Mouse (Mus musculus) forebrain, embryonic 12.5 days (tissue): ENCODE measurements around the gene Rnase12. TPM values are rescaled to one million over a fixed set of nuclear protein-coding genes. Genes with fewer than 3 reads are reported as not detected.
"Not testable (repeated sequence)": the region's sequence is repeated elsewhere in the genome, so short reads cannot be mapped to it uniquely, and the experiment has no call there.

Experiments used
- ATAC-seq: fragments of 200-750 bp; cut with Nextera tagmentation; 2 replicates; pipeline ENCODE4 v1.8.0; 2017; ENCODE audit warnings: moderate TSS enrichment; ENCODE audit not compliant: low FRiP score
- H3K27ac ChIP-seq: fragments of 300-500 bp; sonication (generic); 2 replicates; pipeline ENCODE4 v1.5.1; 2016; ENCODE audit warnings: mild to moderate bottlenecking
- H3K27me3 ChIP-seq: fragments of 300-500 bp; sonication (generic); 2 replicates; pipeline ENCODE4 v1.6.1; 2016; ENCODE audit warnings: mild to moderate bottlenecking
- H3K36me3 ChIP-seq: fragments of 300-500 bp; sonication (generic); replicated peaks from 2 replicates; pipeline ENCODE4 v1.6.1; 2016; ENCODE audit warnings: mild to moderate bottlenecking
- H3K4me1 ChIP-seq: fragments of 300-500 bp; sonication (generic); 2 replicates; pipeline ENCODE4 v1.6.1; 2016
- H3K4me2 ChIP-seq: fragments of 300-500 bp; sonication (generic); 2 replicates; pipeline ENCODE4 v1.6.1; 2016; ENCODE audit warnings: mild to moderate bottlenecking, moderate library complexity
- H3K4me3 ChIP-seq: fragments of 300-500 bp; sonication (generic); replicated peaks from 2 replicates; pipeline ENCODE4 v1.5.1; 2016; ENCODE audit warnings: mild to moderate bottlenecking
- H3K9ac ChIP-seq: fragments of 300-500 bp; sonication (generic); 2 replicates; pipeline ENCODE4 v1.6.1; 2016; ENCODE audit warnings: mild to moderate bottlenecking
- H3K9me3 ChIP-seq: fragments of 300-500 bp; sonication (generic); 2 replicates; pipeline ENCODE4 v1.6.1; 2016
- WGBS: fragments of 180-500 bp; shearing (Covaris S2); methylation state at CpG from one replicate; pipeline ENCODE4 v1.1.7; 2016; 5-methylcytosine and 5-hydroxymethylcytosine counted together
- polyA plus RNA-seq: library from polyadenylated mRNA; unstranded; fragments of >200 nt; fragmentation: Nextera tagmentation; extraction: Ambion mirVana; gene quantifications from 2 replicates; pipeline ENCODE4 v1.2.1, GENCODE M21; 2016

Gene Rnase12
- not detected in 2 replicates for polyA plus RNA-seq

DNA sequence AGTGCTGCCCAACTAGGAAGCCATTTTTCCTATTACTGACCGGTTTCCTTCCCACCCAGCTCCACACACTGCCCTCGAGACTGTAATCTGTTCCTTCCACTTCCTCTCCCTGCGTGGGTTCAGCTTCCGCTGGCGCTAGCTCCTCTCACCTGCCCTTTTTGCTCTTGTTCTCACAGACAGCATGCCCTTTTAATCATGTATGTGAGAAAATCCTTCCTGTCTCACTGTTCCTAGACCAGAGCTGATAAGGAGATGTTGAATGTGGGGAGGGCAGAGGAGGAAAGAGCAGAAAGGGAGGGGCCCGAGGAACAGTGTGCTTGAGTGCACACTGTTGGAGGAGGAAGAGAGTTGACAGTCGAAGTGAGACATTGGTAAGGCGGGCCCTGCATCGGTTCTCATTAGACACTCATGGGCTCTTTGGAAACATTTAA is at the start of gene Rnase12:
Gene Rnase12, minus strand, starts transcription at position 261 of the 431 bp plus-strand sequence.
- Histone ChIP-seq H3K4me1 (peaks cover 14% of the 10 kb centered on the region), H3K36me3 (no peaks in the 10 kb centered on the region), H3K27me3 (peaks cover 30% of the 10 kb centered on the region), H3K9me3 (no peaks in the 10 kb centered on the region), H3K4me2 (no peak within 1 kb of the TSS), H3K9ac (no peak within 1 kb of the TSS), H3K4me3 (no peak within 1 kb of the TSS), H3K27ac (no peak within 1 kb of the TSS)
- 73% methylated on average over 9 of the region's 9 CpGs for WGBS
- ATAC-seq, result no peak

DNA sequence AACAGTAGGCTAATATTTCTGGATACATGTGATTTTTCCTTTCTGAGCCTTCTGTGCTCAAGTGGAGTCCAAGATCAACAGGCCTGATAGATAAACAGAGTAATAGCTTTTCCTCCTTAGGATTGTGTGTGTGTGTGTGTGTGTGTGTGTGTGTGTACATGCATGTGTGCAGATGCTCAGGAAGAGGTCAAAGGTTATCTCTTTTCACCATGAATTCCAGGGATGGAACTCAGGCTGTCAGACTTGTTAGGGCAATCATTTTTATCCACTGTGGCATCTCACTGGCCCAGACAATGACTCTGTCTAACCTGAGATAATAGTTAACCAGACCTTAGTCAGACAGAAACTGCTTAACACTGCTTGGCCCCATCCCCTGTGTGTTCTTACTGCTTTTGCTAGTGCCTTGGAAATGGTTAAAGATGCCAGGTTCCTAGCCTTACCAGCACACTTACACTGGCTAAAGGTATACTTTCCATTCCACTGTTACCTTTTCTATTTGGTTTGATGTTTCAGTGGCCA is 49.0 kb upstream of the Rnase12 start:
- no peak overlapping the region for H3K9ac ChIP-seq
- H3K4me3 ChIP-seq, result no peak overlapping the region
- ATAC-seq, result no peak

DNA sequence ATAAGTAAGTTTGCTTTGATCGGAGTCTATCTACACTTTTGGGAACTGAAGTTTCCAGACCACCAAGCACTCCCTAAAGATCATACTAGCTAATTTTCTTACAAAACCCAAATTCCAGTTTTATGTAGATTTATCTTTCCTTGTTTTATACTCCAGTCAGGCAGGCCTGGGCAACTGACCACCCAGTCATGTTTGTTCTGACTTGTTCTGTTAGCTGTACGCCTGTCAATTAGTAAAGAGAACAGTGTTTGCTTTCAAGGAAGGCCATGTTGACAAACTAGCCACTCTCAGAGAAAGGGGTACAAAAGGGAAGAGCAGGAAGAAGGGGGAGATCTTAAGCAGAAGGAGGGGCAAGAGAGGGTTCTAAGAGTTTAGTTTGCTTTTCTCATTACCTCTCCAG is 46.9 kb upstream of the Rnase12 start:
- H3K4me3 ChIP-seq, result no peak overlapping the region
- H3K4me2 ChIP-seq, result no peak overlapping the region
- H3K9me3 ChIP-seq, result no peaks in the 10 kb centered on the region
- no peaks in the 10 kb centered on the region for H3K36me3 ChIP-seq
- no peaks in the 10 kb centered on the region for H3K4me1 ChIP-seq
- no peak overlapping the region for H3K27ac ChIP-seq
- no peaks in the 10 kb centered on the region for H3K27me3 ChIP-seq
- H3K9ac ChIP-seq, result no peak overlapping the region
- 83% methylated on average over 2 of the region's 2 CpGs for WGBS
- ATAC-seq, result no peak

More for the DNA sequence above, 49.0 kb upstream of the Rnase12 start:
- Histone ChIP-seq H3K27me3 (no peaks in the 10 kb centered on the region), H3K4me1 (no peaks in the 10 kb centered on the region), H3K36me3 (no peaks in the 10 kb centered on the region), H3K27ac (no peak overlapping the region), H3K9me3 (no peaks in the 10 kb centered on the region; the same call in 1 of the 2 replicates), H3K4me2 (no peak overlapping the region)

DNA sequence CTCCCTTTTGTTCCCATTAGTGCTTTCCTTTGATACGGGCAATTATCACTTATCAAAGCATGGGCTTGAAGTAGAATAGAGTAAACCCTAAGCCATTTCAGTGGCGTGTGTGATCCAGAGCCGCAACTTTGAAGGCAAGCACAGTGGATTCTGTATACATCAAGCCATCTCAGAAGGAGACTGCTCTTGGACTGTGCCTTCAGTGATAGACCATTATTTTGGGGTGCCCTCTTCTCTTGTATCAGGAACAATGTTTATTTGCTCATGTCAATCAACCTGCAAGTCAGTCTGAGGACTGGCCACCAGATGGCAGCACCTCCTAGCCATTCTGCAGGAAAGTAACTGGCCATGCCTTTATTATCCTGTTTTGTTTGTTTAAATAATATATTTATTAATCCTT is 45.8 kb upstream of the Rnase12 start:
- Histone ChIP-seq H3K9ac (no peak overlapping the region), H3K36me3 (no peaks in the 10 kb centered on the region), H3K4me3 (no peak overlapping the region), H3K27ac (no peak overlapping the region), H3K4me1 (no peaks in the 10 kb centered on the region), H3K4me2 (no peak overlapping the region), H3K27me3 (no peaks in the 10 kb centered on the region), H3K9me3 (no peaks in the 10 kb centered on the region)
- ATAC-seq, result no peak
- 61% methylated on average over 3 of the region's 3 CpGs for WGBS

DNA sequence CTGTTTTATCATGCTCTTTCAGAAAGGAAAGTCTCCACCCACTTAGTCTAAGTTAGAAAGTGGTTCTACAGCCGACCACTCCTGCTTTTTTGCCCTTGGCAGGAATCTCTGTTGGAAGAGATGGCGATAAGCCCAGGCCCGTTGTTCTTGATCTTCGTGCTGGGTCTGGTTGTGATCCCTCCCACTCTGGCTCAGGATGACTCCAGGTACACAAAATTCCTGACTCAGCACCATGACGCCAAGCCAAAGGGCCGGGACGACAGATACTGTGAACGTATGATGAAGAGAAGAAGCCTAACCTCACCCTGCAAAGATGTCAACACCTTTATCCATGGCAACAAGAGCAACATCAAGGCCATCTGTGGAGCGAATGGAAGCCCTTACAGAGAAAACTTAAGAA is 43.8 kb upstream of the Rnase12 start:
- Histone ChIP-seq H3K9ac (no peak overlapping the region), H3K4me3 (no peak overlapping the region), H3K36me3 (no peaks in the 10 kb centered on the region), H3K4me2 (no peak overlapping the region), H3K27ac (no peak overlapping the region), H3K4me1 (no peaks in the 10 kb centered on the region), H3K9me3 (no peaks in the 10 kb centered on the region), H3K27me3 (no peaks in the 10 kb centered on the region)
- no peak for ATAC-seq
- 83% methylated on average over 9 of the region's 9 CpGs for WGBS

DNA sequence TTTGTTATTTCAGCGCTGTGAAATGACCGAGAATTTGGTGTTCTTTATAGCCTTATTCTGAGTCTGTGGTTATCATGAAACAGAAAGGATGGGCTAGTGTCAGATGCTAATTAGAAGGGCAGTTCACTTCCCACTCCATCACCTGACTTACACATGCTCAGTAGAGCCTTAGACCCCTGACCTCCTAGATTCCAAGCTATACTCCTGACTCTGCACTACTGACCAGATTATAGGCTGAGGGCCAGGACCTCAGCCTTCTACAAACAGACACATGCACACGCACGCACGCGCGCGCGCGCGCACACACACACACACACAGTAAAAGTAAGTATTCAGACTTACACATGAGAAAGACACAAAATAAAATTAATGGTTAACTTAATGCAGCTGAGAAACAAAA is 41.5 kb upstream of the Rnase12 start:
- Histone ChIP-seq H3K4me1 (no peaks in the 10 kb centered on the region), H3K4me3 (no peak overlapping the region), H3K27me3 (no peaks in the 10 kb centered on the region), H3K4me2 (no peak overlapping the region), H3K36me3 (no peaks in the 10 kb centered on the region), H3K9me3 (no peaks in the 10 kb centered on the region), H3K27ac (no peak overlapping the region), H3K9ac (no peak overlapping the region)
- no peak for ATAC-seq
- 96% methylated on average over 11 of the region's 11 CpGs for WGBS

DNA sequence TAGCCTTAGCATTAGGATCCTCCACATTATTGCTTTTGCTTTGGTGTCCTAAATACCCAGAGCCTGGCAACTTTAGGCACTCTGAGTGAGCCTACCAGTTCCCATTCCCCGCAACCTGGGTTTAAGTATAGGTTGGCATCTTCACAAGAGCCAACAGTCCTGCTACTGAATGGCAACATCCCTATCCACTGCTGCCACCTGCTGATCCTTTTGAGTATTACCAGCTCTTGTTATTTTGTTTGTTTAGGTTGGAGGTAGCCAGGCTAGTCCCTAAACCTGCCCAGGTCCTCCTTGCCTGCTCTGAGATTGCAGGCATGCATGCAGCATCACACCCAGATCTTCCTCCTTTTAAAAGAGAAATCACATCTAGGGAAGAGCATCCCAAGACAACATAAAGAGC is 40.8 kb upstream of the Rnase12 start:
- not testable (repeated sequence) for H3K4me2 ChIP-seq, H3K36me3 ChIP-seq, H3K27me3 ChIP-seq, H3K4me3 ChIP-seq, H3K9ac ChIP-seq, H3K9me3 ChIP-seq, H3K27ac ChIP-seq, H3K4me1 ChIP-seq
- 49% methylated on average over 1 of the region's 1 CpGs for WGBS
- ATAC-seq, result peak; percentile 55; the same call in 1 of the 2 replicates

DNA sequence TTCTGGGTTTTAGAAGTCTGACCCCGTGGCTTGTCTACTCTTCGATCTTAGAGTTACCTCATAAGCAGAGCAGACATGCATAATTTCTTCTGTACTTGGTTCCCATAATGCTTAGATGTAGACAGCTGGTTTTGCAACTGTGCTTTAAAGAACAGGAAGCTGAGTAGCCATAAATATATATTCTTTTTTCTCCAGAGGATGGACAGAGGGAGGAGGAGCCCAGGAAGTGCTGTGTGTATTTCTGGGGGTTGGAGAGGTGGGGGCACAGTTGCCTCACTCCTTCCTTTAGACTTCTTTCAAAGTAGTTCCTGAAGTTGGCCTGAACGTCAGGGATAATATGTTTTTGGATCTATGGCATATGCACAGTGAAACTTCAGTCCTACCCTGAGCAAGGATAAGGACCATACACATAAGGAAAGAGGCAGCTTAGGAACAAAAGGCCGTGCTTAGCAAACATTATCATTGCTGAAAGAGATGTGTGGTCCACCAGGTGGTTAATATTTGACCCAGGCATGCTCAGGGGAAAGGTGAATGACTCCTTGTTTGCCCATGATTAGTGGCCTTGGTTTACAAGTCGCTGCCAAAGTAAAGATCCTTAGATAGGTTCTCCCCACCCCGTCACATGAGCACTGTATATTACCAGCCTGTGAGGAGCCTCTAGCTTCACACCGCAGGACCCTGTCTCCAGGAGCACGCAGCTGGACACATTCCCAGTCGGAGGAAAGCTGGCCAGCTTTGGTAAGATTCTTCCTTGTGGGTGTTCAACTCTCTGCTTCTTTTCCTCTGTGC is 38.5 kb upstream of the Rnase12 start:
- Histone ChIP-seq H3K36me3 (no peaks in the 10 kb centered on the region), H3K9me3 (no peaks in the 10 kb centered on the region), H3K9ac (no peak overlapping the region), H3K4me3 (no peak overlapping the region), H3K27me3 (no peaks in the 10 kb centered on the region), H3K27ac (no peak overlapping the region), H3K4me1 (peaks cover 5% of the 10 kb centered on the region), H3K4me2 (no peak overlapping the region)
- WGBS, result 79% methylated on average over 9 of the region's 9 CpGs
- no peak for ATAC-seq

DNA sequence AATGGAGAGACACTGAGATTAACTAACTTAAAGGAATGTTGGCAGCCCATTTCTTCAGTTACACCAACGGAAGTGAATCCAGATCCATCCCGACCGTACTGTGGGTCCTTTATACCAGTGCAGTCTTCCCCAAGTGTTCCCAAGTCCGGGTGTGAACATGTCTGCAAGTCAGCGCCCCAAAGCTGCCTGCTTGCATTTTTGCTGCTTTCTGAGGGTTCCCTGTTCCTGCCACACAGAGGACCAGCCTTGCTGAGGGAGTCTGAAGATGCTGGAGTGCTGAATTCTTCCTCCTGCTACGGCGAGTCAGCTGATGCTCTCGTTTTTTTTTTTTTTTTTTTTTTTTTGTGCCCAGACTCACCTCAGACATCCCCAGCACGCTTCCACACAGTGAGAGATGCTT is 37.5 kb upstream of the Rnase12 start:
- no peak for ATAC-seq
- Histone ChIP-seq H3K4me1 (peaks cover 8% of the 10 kb centered on the region), H3K9ac (no peak overlapping the region), H3K36me3 (no peaks in the 10 kb centered on the region), H3K4me2 (no peak overlapping the region), H3K27me3 (no peaks in the 10 kb centered on the region), H3K4me3 (no peak overlapping the region), H3K27ac (no peak overlapping the region), H3K9me3 (no peaks in the 10 kb centered on the region)
- 64% methylated on average over 9 of the region's 9 CpGs for WGBS

DNA sequence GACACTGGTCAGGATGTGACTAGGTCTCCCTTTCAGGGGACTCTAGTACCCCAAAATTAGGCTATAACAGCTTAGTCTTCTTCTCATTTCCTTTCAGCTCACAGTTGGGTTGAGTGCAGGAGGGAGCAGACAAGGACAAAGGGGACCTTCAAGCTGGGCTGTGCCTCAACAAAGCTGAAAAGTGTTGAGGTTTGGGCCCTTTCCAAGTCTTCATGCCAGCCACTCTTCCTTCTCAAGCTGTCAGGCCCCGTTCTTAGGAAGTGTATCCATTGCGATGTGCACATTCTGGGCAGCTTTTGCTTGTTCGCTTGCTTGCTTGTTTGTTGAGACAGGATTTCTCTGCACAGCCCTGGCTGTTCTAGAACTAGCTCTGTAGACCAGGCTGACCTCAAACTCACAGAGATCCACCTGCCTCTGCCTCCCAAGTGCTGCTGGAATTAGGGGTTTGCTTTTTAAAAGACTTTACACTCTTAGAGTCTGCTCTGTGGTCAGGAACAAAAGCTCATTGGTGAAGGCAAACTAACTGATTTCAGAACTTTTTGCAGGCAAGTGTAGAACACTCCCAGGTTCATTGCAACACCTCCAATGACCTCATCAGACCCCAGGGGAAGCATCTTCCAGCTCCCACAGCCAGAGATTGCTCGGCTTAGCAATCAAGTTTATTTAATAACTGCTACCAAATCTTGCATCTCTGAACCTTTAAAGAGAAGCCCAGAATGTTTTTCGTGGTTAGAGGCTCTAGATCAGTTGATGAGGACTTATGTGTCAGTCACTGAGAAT is 36.8 kb upstream of the Rnase12 start:
- H3K4me3 ChIP-seq, result no peak overlapping the region
- no peaks in the 10 kb centered on the region for H3K36me3 ChIP-seq
- WGBS, result 86% methylated on average over 5 of the region's 5 CpGs
- no peaks in the 10 kb centered on the region for H3K9me3 ChIP-seq
- no peaks in the 10 kb centered on the region for H3K27me3 ChIP-seq
- H3K4me1 ChIP-seq, result peaks cover 8% of the 10 kb centered on the region
- no peak overlapping the region for H3K9ac ChIP-seq
- no peak overlapping the region for H3K4me2 ChIP-seq
- no peak for ATAC-seq
- H3K27ac ChIP-seq, result no peak overlapping the region

DNA sequence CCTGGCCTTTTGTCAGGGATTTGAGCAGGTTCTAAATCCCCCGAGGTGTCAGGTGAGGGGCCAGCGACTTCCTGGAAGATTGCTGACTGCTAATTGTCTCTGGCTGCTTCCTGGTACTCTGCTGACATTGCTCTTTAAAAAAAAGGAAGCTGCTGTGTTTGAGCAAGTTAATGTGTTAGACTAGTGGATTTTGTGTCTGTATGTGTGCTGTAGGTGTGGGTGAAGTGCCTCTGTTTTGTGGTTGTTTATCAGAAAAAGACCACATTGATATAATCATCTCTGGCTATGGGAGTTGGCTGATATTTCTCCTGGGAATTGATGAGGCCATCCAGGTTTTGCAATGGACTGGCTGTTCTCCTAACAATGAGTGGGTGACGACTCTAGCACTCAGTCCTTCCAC is 36.0 kb upstream of the Rnase12 start:
- Histone ChIP-seq H3K4me3 (no peak overlapping the region), H3K36me3 (no peaks in the 10 kb centered on the region), H3K9ac (no peak overlapping the region), H3K4me1 (peaks cover 11% of the 10 kb centered on the region), H3K27me3 (no peaks in the 10 kb centered on the region), H3K27ac (no peak overlapping the region), H3K9me3 (no peaks in the 10 kb centered on the region), H3K4me2 (no peak overlapping the region)
- 29% methylated on average over 3 of the region's 3 CpGs for WGBS
- no peak for ATAC-seq

DNA sequence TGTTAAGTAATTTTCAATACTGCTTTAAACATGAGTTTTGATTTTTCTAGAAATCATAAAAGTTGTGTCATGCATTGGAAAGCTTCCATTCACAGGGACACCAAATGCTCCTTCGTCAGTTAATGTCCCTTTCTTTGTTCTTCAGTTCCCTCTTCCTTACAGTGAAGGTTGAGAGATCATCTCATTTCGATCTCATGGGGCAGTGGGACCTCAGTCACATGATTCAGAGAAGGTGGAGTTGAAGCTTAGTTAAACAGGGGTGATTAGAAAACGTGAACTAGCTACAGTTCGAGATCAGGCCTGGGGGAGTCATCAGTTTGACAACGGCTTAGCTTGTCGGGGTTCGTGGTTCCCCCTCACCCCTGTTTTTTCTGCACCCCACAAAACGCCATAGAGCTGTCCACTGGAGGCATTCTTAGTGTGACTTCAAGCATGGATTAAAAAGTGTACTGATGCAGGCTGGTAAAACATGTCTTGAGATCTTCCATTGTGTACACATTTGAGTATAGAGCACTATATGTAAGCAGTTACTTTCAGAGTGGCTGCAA is 34.7 kb upstream of the Rnase12 start:
- H3K9ac ChIP-seq, result no peak overlapping the region
- no peaks in the 10 kb centered on the region for H3K36me3 ChIP-seq
- peaks cover 11% of the 10 kb centered on the region for H3K4me1 ChIP-seq
- no peaks in the 10 kb centered on the region for H3K27me3 ChIP-seq
- no peak overlapping the region for H3K4me3 ChIP-seq
- no peak overlapping the region for H3K4me2 ChIP-seq
- WGBS, result 60% methylated on average over 8 of the region's 8 CpGs
- no peak overlapping the region for H3K27ac ChIP-seq
- ATAC-seq, result no peak
- no peaks in the 10 kb centered on the region for H3K9me3 ChIP-seq
